Mouse (Mus musculus): ENCODE measurements around the gene Hdac5.

Gene Hdac5

DNA sequence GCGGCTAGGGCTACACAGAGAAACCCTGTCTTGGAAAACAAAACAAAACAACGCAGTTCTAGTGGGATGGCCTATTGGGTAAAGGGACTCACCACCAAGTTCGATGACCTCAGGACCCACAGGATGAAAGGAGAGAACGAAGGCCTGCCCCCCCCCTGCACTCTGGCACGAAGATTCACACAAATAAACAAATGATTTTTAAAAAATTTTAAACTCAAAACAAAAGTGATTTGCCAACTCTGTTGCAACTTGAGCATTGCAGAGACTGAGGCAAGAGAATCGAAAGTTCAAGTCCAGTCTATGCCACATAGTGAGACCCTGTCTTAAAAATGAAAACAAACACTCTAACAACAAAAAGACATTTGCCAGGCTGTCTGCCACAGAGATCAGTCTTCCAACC is 10.7 kb upstream of the Hdac5 start:
- no peak for DNase-seq (ENCODE audit: low read depth, low spot score)

DNA sequence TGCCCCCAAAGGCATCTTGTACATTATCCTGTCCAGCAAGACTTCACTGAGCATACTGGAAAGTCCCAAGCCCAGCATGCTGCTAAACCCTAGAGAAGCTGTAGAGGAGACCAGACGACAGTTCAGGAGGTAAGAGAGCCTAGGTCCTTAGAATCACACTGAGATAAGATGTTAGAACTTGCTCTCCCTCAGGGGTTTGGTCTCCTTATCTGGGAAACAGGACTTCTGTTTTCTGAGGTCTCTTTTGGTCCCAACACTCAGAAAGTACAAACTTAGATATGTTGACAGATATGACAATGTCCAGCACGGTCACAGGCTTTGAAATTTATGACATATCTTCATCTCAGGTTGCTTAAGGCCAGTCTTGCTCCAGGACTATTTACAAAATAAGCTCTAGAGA is 6.1 kb upstream of the Hdac5 start:
- no peak for DNase-seq (ENCODE audit: low read depth, low spot score)

- no peak for DNase-seq (ENCODE audit: low read depth, low spot score)
These were observed 524 bp downstream of the Hdac5 start for GRCm38 (mm10) chr11:102229331-102229953.

- no peak for DNase-seq (ENCODE audit: low read depth, low spot score)
These were observed 1.2 kb downstream of the Hdac5 start for GRCm38 (mm10) chr11:102228646-102229268.

DNA sequence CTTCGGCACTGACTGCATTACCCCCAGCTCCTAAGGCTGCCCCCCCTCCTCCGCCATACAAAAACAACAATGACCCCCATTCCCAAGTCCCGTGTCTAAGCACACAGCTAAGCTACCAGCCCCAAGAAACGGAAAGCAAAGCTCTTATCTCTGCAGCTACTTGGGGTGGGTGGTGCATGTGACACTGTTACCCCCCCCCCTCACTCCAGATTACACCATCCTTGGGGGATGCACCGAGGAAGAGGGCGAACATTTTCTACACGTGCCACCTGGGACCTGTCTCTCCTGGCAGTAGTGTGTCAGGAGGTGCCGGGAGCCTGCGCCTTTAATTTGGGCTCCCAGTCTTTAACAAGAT is 1.8 kb downstream of the Hdac5 start:
- no peak for DNase-seq (ENCODE audit: low read depth, low spot score)

DNA sequence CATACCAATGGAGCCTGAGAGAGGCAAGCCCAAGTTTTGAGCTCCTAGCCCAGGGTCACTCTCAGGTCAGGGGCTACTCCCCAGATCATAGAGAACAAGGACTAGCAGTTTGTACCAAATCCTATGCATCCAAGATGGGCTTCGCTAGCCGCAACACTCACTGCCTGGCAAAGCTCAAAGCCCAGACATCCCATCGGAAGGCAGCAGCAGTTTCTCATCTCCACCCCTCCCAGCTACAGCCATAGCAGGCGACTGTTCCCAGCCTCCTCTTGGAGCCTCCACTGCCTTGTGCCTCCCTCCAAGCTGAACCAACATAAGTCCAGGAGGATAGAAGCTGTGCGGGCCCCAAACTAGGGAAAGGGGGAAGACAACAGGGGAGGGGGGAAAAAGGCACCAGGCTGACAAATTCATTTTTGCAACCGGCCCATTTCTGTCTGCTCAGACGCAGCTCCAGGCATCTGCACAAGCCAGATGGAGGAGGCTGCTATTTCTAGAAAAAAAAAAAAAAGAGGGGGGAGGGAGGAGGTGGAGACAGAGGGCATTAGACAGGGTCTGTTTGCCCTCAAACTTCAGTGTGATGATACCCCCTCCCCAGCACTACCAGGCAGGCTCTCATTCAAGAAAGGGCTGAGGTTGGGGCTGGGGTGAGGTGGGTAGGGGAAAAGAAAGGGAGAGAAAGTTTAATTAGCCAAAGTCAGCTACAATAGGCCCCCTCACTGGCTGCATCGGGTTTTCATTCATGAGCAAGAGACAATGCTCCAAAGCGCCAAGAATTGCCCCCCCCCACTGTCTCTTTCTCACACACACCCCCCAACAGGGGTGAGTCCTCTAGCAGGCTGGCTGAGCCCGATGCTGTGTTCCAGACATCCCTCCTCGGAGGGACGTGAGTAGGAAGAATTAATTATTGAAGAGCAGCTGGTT is 2.4 kb downstream of the Hdac5 start:
- no peak for DNase-seq (ENCODE audit: low read depth, low spot score)

GRCm38 (mm10) chr11:102226067-102226978 is 3.6 kb downstream of the Hdac5 start:
- DNase-seq (ENCODE audit: low read depth, low spot score), result no peak

DNA sequence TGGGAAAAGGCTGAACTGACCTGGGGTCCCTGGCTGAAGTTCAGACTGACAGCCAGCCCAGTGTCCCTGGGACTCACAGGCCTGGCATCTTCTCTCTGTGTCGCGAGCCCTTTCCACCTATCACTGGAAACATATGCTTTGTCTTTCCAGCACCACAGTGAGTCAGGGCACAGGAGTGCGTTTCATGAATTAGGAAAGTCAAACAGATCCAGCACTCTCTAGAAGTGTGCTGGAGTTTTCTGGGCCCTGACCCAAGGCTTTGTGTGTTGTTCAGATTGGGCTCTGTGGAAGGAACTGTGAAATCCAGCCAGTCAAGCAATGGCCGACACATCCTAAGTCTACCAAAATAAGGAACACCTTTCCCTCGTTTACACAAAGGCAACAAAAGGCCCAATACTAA is 4.7 kb downstream of the Hdac5 start:
- no peak for DNase-seq (ENCODE audit: low read depth, low spot score)

GRCm38 (mm10) chr11:102224686-102225085 is 5.3 kb downstream of the Hdac5 start:
- DNase-seq (ENCODE audit: low read depth, low spot score), result no peak

GRCm38 (mm10) chr11:102223166-102223565 is 6.8 kb downstream of the Hdac5 start:
- peak; percentile 55 for DNase-seq (ENCODE audit: low read depth, low spot score)

- DNase-seq (ENCODE audit: low read depth, low spot score), result no peak
These were observed 8.0 kb downstream of the Hdac5 start for GRCm38 (mm10) chr11:102221954-102222351.

DNA sequence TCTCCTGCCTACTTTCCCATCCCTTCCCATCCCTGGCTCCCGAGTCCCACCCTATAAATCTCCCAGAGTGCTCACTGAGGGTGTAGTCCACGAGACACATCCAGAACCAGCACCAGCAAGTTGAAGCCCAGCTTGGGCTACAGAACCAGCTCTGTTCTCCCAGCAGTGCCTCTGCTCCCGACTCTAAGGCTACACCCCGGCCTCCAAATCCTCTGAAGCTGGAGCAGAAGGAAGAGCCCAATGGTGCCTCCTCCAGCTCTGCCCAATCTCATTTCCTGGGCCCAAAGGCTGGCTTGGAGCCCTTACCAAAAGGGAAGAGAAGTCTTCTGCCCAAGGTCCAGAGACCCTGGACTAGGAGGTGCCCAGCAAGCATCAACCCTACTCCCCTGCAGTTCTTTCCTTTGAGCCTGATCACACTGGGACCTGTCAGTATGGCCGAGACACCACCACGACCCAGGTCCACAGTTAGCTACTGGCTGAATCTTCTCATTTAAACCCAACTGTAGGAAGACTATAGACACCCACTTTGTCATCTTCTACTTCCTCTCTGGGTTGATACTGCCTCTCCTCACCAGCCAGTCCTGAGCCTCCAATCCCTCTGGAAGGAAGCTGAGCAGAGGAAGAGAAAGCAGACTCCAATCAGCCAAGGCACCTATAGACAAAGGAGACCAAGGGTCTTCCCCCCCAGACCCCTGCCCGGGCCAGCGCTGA is 8.6 kb downstream of the Hdac5 start:
- DNase-seq (ENCODE audit: low read depth, low spot score), result no peak

DNA sequence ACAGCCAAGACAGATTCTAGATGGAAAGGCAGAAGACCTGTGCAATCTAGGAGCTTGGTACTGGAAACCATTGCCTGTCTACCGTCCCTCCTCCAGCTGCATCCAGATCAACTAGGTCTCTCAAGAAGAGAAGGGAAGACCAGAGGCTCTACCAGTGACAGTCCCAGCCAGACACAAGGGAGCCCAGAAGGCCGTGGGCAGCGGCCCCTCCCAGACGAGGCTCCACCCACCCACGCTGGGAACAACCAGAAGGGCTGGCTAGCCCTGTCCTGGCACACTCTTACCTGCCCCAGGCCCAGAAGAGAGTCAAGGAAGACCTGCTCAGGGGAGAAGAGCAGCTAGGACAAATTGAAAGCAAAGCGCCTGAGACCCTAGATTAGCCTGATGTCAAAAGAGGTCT is 9.5 kb downstream of the Hdac5 start:
- DNase-seq (ENCODE audit: low read depth, low spot score), result no peak

DNA sequence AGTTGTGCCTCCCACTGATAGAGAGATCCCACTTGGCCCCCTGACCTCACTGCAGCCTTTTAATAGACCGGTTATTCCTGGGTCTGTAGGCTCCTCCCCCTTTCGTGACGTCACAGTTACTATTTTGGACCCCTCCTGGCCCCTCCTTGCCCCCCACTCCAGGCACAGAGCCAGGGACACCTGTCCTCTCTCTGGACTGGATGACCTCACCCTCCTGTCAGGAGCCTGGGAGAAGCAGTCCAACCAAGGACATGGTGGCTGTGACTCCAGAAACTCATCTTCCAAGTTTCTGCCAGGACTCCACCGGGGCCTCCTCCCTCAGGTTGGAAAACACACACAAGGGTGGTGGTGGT is 10.0 kb downstream of the Hdac5 start:
- DNase-seq (ENCODE audit: low read depth, low spot score), result no peak

- DNase-seq (ENCODE audit: low read depth, low spot score), result no peak
These were observed 10.5 kb downstream of the Hdac5 start for GRCm38 (mm10) chr11:102219247-102219993.

DNA sequence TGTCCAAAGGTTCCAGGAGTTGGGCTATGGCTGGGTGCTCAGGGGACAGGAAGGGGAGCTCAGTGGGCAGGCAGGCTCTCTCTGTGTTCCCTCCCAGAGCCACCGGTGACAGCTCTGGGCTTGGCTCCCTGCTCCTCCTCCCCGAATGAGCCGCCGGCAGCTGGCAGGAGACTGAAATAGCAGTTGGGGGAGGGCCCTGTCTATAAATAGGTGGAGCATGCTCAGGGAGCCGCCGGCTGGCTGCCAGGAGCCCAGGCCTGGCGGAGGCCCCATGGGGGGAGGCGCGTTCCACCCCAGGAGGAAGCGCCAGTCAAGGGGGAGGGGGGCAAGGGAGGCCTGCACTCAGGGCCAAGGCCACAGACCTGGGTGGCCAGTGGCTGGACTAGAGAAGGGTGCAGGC is 11.2 kb downstream of the Hdac5 start:
- peak; percentile 76 for DNase-seq (ENCODE audit: low read depth, low spot score)

GRCm38 (mm10) chr11:102217876-102218430 is 12.0 kb downstream of the Hdac5 start:
- DNase-seq (ENCODE audit: low read depth, low spot score), result no peak

GRCm38 (mm10) chr11:102217396-102217795 is 12.6 kb downstream of the Hdac5 start:
- DNase-seq (ENCODE audit: low read depth, low spot score), result no peak

GRCm38 (mm10) chr11:102216886-102217240 is 13.1 kb downstream of the Hdac5 start:
- DNase-seq (ENCODE audit: low read depth, low spot score), result no peak
